Mouse (Mus musculus) kidney, postnatal 4 days (tissue): ENCODE measurements around the gene Kif14.
A peak's percentile ranks its signal among the peaks of the same experiment; 100 is the strongest.
"Not testable (repeated sequence)": the region's sequence is repeated elsewhere in the genome, so short reads cannot be mapped to it uniquely, and the experiment has no call there.

Experiments used
- DNase-seq, 2 experiments: peaks; one replicate each; pipeline ENCODE4 v3.0.0; 2021; ENCODE audit warnings: mixed read lengths in 2 of 2

Kif14 gene

DNA sequence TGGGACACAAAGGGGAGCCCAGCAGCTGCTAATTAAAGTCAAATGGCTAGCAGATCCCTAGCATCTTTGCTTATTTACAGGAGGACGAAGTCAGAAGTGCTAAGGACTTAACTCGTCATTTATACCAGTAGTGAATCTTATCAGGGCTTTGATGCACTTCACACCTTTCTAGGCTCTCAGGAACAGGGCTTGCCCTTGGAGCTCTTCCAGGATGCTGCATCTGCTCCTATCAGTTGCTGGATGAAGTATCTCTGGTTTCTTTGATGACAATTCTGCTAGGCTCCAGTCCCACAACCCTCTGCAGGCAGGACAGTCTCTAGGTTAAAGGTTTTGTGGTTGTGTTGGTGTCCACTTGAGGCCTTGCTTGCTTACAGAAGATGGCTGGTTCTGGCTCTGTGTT lies 26.1 kb downstream of the Kif14 start:
- DNase-seq, result no peak

DNA sequence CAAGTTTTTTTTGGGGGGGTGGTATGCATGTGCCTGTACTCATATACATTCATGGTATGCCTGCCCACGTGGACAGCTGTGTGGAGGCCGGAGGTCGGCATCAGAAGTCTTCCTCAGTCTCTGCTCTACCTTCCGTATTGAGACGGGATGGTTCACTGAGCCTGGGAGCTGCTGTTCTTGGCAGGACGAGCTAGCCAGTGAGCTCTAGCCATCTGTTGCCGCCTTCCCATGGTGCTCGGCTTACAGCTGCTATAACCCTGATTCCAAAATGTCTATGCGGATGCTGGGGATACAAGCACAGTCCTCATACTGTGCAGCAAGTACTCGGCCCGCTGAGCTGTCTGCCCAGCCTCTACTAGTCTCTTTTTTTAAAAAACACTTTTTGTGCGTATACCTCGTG lies 33.2 kb downstream of the Kif14 start:
- no peak for DNase-seq

DNA sequence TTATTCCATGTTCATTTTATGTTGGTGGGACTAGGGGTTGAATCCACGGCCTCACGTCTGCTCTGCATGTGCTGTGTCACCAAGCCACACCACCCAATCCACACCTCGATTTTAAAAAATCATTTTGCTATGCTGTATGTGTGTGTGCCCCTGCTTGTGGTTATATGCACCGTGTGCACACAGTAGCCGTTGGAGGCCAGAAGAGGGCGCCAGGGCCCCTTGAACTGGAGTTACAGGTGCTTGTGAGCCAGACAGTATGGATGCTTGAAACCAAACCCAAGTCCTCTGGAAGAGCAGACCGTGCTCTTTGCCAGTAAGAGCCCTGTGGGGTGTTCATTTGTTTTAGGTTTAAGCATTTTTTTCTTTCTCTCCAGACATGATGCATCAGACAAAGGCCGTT lies 36.8 kb downstream of the Kif14 start:
- no peak for DNase-seq

GRCm38 (mm10) chr1:136506255-136506654 lies 40.1 kb downstream of the Kif14 start:
- not testable (repeated sequence) for DNase-seq

DNA sequence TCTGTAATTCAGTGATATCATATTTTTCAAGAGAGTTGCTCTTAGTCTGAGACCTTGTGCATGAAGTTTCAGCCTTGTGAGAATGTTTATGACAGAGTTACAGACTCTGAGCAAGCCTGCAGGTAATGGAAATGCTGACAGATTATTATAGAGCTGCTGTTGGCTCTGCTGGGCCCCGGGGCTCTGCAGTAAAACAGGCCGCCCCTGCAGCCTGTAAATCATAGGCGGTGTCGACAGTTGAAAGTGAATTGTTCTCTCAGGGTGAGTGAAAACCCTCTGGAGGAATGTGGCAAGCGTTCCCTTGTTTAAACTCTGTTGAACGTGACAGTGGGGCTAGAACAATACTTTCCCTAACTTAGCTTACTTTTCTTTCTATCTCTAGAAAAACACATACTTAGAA lies 46.2 kb downstream of the Kif14 start:
- DNase-seq, result no peak

DNA sequence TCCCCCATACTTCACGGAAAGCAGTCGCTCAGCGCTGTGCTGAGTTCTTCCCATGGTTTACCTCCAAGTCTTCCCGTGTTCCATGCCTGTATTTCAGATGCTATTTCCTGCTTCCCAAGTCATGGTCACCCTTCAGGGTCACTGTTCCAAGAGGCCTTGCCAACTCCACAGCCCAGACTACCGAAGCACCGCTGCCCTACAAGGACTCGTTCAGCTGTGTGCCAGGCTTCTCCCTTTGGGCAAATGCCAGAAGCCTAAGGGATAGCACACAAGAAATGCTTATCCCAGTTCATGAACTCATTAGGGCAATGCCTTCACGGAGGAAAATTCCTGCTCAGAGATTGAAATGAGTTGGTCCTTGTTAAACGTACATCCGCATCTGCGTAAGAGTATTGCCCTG lies 47.0 kb downstream of the Kif14 start:
- DNase-seq, result no peak

GRCm38 (mm10) chr1:136518699-136519356 lies 52.7 kb downstream of the Kif14 start:
- DNase-seq, result peak; percentile 49 to 54

GRCm38 (mm10) chr1:136521363-136521937 lies 55.3 kb downstream of the Kif14 start:
- DNase-seq, result peak; percentile 71 to 78

DNA sequence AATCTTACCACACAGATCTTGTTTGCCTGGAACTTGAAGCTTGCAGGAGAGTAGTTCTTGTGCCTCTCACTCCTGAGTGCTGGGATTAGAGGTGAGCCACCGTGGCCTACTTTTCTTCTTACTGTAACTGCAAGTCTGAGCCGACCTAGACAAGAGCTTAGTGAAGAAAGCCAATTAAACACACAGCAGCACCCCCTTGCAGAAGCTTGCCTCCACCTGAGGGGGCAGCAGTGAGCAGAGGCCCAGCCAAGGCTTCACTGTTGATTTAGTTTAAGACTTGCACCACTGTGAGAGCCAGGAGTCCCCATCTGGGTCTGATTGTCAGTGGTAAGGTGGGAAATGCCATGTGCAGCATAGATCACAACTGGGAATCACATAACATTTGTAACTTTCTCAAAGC lies 58.8 kb downstream of the Kif14 start:
- DNase-seq, result peak; percentile 78 to 82

- DNase-seq, result no peak
Measured at GRCm38 (mm10) chr1:136525818-136526217, 59.7 kb downstream of the Kif14 start.

DNA sequence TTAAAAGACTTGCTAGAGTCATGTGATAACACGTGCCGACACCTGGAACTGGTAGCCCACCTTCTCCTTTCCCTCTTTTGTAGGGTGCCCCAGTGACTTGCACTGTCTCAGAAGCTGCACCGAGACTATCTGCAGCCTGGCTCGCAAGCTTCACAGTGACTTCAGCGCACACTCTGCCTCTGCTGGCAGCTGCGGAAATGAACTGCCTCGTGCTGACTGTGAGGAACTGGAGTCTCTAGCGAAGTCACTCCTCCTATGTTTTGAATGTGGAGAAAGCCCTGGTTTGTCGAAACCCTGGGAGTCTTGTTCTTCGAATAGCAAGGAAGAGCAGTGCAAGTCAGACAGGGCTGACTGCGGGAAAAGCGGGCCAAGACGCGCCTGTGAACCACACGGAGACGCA lies 61.0 kb downstream of the Kif14 start:
- no peak for DNase-seq

DNA sequence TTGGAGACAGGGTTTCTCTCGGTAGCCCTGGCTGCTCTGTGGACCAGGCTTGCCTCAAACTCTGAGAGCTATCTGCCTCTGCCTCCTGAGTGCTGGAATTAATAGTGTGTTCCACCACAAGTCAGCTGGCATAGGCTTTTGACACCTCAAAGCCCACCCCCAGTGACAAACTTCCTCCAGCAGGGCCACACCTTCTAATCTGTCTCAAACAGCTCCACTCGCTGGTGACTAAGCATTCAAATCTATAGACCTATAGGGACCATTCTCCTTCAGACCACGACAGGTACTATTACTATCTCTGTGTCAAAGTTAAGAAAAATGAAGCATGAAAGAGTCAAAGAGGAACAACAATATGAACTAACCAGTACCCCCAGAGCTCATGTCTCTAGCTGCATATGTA lies 66.4 kb downstream of the Kif14 start:
- no peak for DNase-seq

- no peak for DNase-seq
Measured at GRCm38 (mm10) chr1:136536947-136537346, 70.8 kb downstream of the Kif14 start.

GRCm38 (mm10) chr1:136538247-136538646 lies 72.1 kb downstream of the Kif14 start:
- DNase-seq, result no peak

- DNase-seq, result no peak
Measured at GRCm38 (mm10) chr1:136540407-136540895, 74.3 kb downstream of the Kif14 start.

DNA sequence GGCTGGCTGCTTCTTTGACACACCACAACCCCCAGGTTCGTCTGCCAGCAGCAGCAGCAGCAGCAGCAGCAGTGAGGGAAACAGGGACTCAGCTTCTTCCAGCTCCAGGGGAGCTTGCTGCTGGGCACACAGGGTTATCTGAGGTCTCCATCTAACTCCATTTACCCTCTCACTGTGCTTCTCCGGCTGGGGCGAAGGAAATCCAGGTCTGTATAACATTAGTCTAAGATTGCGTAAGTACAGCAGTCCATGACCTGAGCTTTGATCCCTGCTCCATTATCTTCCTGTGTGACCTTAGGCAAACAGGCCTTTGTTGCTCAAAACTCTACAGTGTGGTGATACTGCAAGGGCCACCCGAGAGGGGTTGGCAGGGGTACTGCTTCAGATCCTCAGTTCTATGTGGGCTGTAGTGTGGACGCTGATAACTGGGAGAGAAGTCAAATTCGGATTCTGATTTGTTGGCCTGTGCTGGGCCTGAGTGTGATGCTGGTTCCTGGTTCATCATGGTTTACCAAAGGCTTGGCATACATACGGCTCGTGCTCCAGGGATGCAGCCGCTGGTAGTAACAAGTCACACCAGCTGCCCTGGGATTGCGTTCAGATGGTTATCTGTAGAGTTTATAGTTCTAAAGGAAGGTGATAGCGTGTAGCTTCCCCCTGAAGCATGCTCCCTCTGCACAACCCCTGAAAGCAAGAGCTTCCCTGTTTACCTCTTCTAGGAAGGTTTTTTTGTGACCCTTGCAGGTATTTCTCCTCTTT lies 75.7 kb downstream of the Kif14 start:
- DNase-seq, result no peak

GRCm38 (mm10) chr1:136543920-136544319 lies 77.8 kb downstream of the Kif14 start:
- DNase-seq, result no peak

- DNase-seq, result peak; percentile 48 to 58
Measured at GRCm38 (mm10) chr1:136547068-136547467, 80.9 kb downstream of the Kif14 start.

DNA sequence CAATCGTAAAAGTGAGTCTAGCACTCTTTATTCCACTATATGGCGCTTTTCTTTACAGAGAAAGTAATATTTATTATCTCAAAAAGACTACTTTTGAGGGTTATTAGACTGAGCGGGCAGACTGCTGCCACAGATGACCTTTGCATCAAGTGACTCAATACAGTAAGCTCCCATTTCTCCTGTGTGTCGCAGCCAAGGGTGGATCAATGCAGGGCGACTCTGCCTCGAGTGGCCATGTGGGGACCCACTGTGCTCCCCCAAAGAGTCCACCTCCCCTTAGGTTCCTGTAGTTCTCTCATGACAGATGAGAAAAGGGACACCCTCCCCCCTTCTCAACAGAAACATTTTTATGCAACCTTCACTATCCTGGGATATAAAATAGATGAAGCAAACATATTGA lies 84.1 kb downstream of the Kif14 start:
- DNase-seq, result no peak

DNA sequence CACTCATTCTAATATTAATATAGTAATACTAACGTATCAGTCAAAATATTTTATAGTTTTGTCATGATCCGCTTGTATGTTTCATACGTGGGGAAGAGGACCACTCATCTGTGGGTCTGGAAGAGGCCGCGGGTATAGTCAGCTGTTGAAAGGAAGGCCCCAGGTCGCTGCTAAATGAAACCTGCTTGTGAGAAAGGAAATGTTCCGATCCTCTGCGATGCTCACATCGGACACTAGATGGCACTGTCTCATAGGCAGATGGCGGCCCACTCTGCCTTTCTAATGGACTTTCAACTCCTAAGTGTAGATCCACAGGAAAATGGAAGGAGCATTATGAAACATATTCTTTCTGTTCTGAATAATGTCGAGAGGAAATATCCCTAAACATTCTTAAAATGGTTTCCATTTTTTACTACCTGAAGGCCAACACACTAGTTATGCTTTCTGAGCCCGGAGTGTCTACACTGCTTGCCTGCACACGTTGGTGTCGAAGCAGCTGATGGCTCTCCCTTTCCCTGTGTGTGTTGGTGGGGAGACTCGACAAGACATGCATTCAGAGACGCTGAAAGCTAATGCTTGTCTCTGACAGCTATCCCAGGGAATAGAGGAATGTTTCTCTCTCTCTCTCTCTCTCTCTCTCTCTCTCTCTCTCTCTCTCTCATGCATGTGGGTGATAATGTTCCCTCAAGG lies 84.9 kb downstream of the Kif14 start:
- DNase-seq, result peak; percentile 88 to 89

- DNase-seq, result no peak
Measured at GRCm38 (mm10) chr1:136554686-136555085, 88.5 kb downstream of the Kif14 start.

DNA sequence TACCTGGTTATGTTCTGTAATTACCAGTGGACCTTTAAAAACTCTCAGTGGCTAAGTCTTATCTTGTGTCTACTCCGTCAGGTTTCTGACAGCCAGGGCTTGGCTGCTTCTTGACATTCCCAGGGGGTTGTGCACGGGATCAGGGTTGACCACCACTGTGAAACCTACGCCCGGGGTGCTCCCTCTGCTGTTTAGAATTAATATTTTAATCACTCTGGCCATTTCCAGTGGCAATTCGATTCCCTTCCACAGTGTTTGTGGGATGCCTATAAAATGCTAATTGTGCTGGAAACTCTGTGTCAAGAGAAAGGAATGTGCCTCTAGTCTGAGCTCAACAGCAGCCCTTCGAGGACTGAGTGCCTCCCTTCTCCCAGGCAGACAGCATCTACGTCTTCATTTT lies 89.7 kb downstream of the Kif14 start:
- peak; percentile 42 to 55 for DNase-seq

- not testable (repeated sequence) for DNase-seq
Measured at GRCm38 (mm10) chr1:136556643-136557042, 90.5 kb downstream of the Kif14 start.
